Mouse (Mus musculus): ENCODE measurements around the gene Nfatc4. TPM values are rescaled to one million over a fixed set of nuclear protein-coding genes. Genes with fewer than 3 reads are reported as not detected.

Gene Nfatc4
- total RNA-seq, 2 experiments from 2014 or later: 1.5 to 3.3 TPM

- no peak for DNase-seq (ENCODE audit: low spot score)
Measured at GRCm38 (mm10) chr14:55820576-55820975, 2.4 kb upstream of the Nfatc4 start.

GRCm38 (mm10) chr14:55822435-55822990 lies 431 bp upstream of the Nfatc4 start:
- DNase-seq (ENCODE audit: low spot score): peak; percentile 80

- DNase-seq (ENCODE audit: low spot score): peak; percentile 22
Measured at GRCm38 (mm10) chr14:55824001-55824480, 1.1 kb downstream of the Nfatc4 start.

DNA sequence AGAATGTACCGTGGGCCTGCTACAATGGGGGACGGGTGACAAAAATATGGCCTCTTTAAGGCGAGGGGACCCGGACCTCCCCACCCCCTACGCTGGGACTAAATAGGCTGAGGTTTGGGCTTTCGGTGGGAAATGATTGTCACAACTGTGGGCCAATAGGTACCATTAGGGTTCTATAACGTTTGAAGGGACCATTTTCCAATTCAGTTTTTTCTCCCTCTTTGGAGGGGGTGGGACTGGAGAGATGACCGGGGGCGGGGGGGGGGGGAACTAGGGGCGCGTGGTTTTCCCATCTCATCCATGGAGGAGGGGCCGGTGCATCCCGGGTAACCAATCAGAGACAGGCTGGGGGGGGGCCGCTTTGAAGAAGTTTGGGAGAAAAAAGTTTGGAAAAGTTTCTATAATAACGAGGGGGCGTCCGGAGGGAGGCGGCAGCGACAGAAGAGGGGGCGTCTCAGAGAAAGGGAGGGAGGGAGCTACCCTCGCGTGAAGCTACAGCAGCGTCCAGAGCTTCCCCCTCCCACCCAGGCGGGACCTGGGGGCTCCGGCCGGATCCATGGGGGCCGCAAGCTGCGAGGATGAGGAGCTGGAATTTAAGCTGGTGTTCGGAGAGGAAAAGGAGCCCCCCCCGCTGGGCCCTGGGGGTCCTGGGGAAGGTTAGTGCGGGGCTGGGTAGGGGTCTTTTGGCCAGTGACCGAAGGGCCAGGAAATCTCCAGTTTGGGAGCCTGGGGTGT lies 1.7 kb downstream of the Nfatc4 start:
- DNase-seq (ENCODE audit: low spot score): peak; percentile 43

DNA sequence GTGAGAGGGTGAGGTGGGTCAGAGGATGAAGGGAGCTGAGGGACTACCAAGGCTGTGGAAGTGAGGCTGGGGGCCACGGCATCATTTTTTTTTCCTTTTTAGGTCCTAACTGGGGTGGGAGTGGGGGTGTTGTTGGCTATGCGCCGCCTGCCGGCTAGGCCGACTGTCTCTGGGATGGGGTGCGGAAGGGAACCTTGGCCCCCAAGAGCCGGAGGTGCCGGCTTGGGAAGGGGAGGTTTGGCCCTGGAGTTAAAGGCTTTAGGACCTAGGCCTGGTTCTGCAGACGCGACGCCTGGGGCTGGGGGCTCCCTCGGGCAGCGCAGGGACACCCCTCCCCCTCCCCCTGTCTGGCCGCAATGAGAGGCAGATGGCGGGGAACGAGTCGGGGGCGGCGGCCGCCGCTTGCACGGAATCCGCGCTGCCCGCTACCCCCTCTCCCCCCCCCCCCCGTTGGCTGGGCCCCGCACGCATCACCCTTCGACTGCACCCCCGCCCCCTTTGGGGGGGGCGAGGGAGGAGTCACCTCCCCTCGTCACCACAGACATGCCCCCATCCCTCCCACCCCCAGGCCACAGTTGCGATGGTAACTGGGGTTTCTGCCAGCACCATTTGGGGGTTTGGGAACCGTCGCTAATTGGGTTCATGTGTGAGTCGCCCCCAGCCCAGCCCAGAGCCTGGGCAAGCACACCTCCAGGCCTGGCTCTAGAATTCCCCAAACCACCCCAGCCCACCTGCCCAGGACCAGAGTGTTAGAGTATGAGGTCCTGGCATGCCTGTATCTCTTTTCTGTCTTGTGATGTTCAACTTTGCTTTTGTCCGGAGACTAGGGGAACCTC lies 2.5 kb downstream of the Nfatc4 start:
- DNase-seq (ENCODE audit: low spot score): peak; percentile 34

DNA sequence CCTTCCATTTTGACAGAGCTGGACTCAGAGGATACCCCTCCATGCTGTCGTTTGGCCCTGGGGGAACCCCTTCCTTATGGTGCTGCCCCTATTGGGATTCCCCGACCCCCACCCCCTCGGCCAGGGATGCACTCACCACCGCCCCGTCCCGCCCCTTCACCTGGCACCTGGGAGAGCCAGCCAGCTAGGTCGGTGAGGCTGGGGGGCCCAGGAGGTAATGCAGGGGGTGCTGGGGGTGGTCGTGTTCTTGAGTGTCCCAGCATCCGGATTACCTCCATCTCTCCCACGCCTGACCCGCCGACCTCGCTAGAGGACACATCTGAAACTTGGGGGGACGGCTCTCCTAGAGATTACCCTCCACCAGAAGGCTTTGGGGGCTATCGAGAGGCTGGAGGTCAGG lies 3.2 kb downstream of the Nfatc4 start:
- no peak for DNase-seq (ENCODE audit: low spot score)

- no peak for DNase-seq (ENCODE audit: low spot score)
Measured at GRCm38 (mm10) chr14:55826551-55827340, 3.8 kb downstream of the Nfatc4 start.

DNA sequence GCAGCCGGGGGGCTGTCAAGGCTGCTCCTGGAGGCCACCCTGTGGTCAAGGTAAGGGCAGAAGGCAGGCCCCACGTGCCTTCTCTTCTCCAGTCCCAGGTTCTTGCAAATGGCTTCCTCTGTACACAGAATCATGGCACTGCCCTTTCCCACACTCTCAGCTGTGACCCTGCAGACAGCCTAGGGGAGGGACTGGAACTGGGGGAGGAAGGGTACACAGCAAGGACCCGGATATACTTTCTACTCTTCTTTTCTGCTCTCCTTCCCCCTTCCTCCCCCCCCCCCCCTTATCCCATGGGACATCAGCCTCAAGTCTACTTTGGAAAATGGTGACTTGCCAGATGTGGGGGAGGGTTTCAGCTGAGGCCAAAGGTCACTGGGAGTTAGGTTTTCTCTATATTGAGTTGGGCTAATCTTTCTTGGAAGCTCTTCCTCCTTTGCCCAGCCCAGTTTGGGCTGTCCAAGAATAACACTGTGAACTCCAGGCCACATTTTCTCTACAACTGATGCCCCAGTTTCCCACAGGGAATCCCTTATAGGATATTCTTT lies 5.8 kb downstream of the Nfatc4 start:
- DNase-seq (ENCODE audit: low spot score): no peak

DNA sequence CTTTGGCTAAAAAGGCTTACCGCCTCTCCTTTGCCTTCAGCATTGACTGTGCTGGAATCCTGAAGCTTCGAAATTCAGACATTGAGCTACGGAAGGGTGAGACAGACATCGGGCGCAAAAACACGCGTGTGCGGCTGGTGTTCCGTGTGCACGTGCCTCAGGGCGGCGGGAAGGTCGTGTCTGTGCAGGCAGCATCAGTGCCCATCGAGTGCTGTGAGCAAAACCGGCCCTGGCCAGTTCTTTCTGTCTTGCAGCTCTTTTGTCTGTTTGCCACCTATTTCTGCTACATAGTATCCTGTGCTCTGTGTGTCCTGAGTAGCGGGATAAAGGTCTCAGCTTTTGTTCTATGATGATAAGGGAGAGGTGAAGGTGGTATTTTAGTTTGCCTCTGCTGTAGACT lies 6.9 kb downstream of the Nfatc4 start:
- DNase-seq (ENCODE audit: low spot score): no peak

DNA sequence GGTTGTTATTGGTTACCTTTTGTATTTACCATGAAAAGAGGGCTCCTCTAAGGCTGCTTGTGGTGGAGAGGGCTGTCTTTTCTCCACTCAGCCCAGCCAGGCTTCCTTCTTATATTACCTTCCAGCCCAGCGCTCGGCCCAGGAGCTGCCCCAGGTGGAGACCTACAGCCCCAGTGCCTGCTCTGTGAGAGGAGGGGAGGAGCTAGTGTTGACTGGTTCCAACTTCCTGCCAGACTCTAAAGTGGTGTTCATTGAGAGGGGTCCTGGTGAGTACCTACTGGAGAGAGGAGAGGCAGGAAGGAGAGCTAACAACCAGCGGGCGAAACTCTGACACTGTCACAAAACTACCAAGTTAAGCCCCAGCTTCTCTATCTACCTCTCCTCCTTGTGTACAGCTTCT lies 7.4 kb downstream of the Nfatc4 start:
- no peak for DNase-seq (ENCODE audit: low spot score)

DNA sequence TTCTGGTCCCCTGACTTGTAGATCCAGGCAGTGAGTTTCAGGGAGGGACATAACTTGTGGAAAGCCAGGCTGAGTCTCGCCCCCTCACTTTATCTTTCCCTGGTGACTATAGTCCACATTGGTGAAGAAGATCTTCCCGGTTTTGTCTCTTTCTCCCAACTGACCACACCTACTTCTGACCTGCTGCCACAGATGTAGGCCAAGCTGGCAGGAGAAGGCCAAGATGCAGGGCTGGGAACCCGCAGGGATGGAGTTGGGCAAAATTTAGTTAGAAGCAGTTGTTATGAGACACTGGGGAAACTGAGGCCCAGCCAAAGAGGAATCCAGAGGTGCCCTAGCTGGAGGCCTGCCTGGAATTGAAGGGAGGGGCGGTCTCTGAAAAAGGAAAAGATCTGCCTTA lies 10.2 kb downstream of the Nfatc4 start:
- no peak for DNase-seq (ENCODE audit: low spot score)

GRCm38 (mm10) chr14:55834808-55835533 lies 12.0 kb downstream of the Nfatc4 start:
- DNase-seq (ENCODE audit: low spot score): no peak

- DNase-seq (ENCODE audit: low spot score): no peak
Measured at GRCm38 (mm10) chr14:55838312-55838711, 15.4 kb downstream of the Nfatc4 start.

DNA sequence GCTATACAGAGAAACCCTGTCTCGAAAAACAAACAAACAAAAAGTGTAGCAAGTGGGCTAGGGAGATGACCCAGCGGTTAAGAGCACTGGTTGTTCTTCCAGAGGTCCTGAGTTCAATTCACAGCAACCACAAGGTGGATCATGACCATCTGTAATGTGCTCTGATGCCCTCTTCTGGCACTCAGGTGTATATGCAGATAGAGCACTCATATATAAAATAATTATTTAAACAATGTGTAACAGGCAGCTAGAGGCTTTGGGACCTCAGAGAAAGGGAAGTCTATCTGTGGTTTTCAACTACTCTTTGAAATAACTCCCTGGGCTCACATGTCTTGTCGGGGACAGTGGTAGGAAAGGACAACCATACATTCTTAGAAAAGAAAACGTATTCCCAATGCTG lies 15.8 kb downstream of the Nfatc4 start:
- DNase-seq (ENCODE audit: low spot score): no peak

- DNase-seq (ENCODE audit: low spot score): no peak
Measured at GRCm38 (mm10) chr14:55840853-55841366, 18.0 kb downstream of the Nfatc4 start.

GRCm38 (mm10) chr14:55842794-55843193 lies 19.9 kb downstream of the Nfatc4 start:
- no peak for DNase-seq (ENCODE audit: low spot score)

- no peak for DNase-seq (ENCODE audit: low spot score)
Measured at GRCm38 (mm10) chr14:55845506-55846294, 22.8 kb downstream of the Nfatc4 start.

- DNase-seq (ENCODE audit: low spot score): no peak
Measured at GRCm38 (mm10) chr14:55850885-55851284, 27.9 kb downstream of the Nfatc4 start.

Data from gastrocnemius, adult 18-20 months (tissue).